Mouse (Mus musculus) thymus, adult 18-20 months (tissue): ENCODE measurements around the gene Olfr920.

Experiments used
- DNase-seq, 2 experiments: peaks; one replicate each; pipeline ENCODE4 v3.0.0; 2022; ENCODE audit warnings: mixed read lengths in 2 of 2

Gene Olfr920

GRCm38 (mm10) chr9:38751999-38752398, at the start of gene Olfr920:
TSS of gene Olfr920 (plus strand) at chr9:38752299.
- no peak for DNase-seq

- DNase-seq = no peak
Measured at GRCm38 (mm10) chr9:38718102-38718501, 34.0 kb upstream of the Olfr920 start, which contains the start of gene Vwa5a. TSS of gene Vwa5a (plus strand) at chr9:38718268.

GRCm38 (mm10) chr9:38718927-38719441, 33.1 kb upstream of the Olfr920 start:
- no peak for DNase-seq

DNA sequence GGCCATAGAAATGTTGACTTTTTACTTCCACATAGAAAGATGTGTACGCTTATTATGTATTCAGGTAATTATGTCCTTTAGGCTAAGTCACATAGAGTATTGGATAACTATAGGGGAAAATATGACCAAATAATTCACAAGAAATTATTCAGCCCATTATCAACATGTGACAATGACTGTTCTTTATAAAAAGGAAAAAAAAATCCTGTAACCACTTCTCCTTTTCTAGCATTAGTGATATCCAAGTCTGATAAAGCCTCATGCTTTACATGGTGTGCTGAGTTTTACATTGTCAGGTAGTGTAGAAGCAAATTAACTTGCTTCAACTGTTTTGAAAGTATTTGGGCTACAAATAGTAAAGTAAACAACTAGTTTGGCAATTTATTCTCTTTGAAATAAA, 28.1 kb upstream of the Olfr920 start:
- DNase-seq = no peak

DNA sequence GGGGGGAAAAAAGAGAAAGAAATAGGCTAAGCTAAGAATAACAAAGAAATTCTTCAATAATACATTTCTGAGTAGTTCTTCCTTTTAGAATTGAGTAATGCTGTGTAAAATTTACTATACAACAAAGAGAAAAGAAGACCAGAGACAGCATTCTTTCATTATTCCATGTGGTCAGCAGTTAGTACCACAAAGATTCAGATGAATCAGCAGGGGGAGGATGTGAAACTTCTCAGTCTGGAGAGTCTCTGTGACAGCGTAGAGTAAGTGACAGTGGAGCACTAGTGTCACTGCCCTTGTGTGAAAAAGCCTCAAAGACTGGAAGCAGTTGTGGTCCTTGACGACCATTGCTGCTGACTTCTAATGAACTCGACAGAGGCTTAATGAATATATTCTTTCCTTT, 23.9 kb upstream of the Olfr920 start:
- DNase-seq = no peak

DNA sequence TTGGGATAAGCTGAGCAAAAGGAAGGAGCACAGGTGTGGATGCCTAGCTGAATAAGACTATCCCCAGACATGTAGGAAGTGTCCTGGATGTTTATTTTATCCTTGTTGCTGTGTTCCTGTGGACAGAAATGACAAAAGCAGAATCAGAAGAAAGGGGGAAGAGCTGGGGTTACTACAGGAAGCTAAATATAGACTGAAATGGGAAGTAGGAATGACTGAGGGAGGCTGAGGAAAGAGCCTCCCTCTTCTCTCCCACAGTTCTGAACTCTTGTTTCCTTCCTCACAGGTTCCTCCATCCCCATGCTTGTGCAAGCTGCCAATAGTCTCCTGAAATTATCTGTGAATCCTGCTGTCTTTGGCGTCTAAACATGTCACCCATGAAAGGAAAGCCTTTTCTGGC, 10.7 kb upstream of the Olfr920 start:
- DNase-seq = no peak

DNA sequence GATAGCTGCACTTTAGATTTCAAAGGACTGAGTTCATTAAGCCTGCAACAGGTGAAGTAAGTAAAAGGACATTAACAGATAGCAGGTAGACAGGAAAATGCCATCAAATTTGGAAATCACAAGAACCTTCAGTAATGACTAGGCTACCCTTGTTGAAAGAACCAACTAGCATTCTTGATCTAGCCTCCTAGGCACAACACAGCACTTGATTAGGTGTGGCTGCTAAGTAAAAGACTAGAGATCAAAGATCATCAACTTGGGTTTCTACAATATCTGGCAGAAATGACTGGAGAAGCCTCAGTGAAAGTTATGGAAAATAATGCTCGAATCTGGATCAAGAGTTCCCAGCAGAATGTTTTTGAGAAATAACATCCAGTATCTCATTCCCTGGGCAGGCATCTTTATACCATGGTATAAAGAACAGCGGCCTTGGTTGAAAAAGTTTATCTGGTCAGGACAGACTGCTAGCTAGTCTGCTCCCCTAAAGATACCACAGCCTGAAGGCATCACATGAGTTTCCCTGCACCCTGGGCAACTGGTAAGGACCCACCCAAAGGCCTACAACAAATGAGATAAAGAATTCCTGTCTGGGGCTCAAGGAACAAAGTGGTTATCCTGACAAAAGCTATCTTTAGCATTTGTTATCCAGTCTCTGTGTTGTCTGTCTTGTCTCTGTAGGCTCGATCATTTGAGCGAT, 7.3 kb upstream of the Olfr920 start:
- DNase-seq = no peak

DNA sequence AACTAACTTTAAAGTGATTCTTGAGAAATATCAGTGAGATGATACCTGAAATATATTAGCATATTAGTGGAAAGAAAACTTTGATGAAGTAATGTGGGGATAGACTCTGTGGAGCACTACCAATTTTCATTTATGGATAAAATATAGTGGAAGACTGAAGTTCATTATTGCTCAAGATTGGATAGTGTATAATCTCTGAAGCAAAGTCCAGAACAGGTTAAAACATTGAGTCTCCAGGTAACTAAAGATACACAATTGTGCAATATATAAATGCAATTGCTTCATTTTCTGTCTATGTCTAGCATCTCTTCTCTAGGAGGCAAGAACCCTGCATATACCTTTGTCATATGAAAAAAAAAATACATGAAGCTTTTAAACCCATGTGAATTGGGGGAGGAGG, 20.7 kb downstream of the Olfr920 start, which contains the start of gene Olfr921:
Olfr921 (plus strand) TSS at position 301 of the 400 bp plus-strand sequence.
- DNase-seq = no peak

DNA sequence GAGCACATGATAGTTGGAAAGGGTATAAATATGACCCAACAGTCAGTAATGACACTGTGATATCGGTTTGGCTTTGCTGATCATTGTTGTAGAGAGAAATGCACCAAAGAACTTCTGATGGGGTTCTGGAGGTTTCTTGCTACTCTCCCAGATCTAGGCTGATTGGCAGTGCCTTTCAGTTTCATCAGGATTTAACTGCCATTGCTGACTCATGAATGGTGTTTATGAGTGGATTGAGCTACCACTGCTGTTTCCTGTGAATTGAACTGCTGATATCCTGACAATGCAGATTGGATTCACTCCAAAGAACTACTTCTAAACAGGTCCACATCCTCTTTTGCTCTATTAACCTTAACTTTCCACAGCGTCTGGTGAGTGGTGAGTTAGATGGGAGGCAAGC, 40.6 kb downstream of the Olfr920 start:
- no peak for DNase-seq

DNA sequence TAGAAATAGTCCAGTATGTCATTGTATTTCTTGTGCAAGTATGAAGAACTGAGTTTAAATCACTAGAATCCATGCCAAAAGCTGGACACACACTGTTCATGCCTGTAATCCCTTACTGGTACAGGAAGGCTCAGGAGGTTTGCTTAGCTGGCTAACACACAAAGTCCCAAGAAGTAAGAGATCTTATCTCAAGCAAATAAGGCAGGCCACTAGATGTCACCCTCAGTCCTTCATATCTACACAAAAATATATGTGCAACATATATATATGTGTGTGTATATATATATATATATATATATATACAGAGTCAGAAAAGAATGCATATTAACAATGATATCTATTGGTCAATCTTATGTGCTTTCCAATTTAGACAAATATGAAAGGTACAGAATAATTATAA, 53.6 kb downstream of the Olfr920 start:
- DNase-seq = no peak
